Mouse (Mus musculus): ENCODE data around the gene Cds1. TPM values are rescaled to one million over a fixed set of nuclear protein-coding genes. Genes with fewer than 3 reads are reported as not detected.

Cds1 gene
- polyA plus RNA-seq, 1 experiment from 2014 or later, result 0.97 TPM

DNA sequence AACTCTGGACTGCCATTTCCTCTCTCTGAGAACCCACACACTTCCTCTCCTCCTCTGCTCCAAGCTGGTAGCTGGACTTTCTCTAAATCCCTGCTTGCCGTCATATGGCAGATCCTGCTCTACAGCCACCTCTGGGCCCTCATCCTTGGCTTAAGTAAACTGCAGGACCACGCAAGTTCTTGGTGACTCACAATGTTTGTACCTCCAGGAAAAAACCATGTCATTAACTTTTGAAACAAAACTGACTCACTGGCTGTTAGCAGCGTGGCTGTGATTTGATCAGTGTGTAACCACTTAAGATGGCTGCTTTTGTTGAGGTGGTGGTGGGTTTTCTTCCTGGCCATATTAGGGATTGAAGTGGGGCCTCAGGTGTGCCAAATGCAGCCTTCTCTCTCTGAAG, 19.4 kb downstream of the Cds1 start:
- Histone ChIP-seq H3K9me3 (ENCODE audit: control insufficient read depth, low read length) (no peaks in the 10 kb centered on the region), H3K36me3 (ENCODE audit: control insufficient read depth, insufficient read depth, low read length) (no peaks in the 10 kb centered on the region), H3K4me1 (ENCODE audit: control insufficient read depth, insufficient read depth, low read length) (no peaks in the 10 kb centered on the region), H3K9ac (ENCODE audit: low read length) (no peak overlapping the region), H3K4me2 (ENCODE audit: low read depth, severe bottlenecking) (no peak overlapping the region), H3K27ac (replicated peaks; ENCODE audit: low read depth, low read length) (no peak overlapping the region), H3K27me3 (ENCODE audit: control insufficient read depth, insufficient read depth, low read length) (no peaks in the 10 kb centered on the region), H3K4me3 (ENCODE audit: low read depth, low read length) (no peak overlapping the region)
- no peak for DNase-seq (ENCODE audit: low spot score)
- no peak for ATAC-seq (ENCODE audit: insufficient number of reproducible peaks, low FRiP score, low TSS enrichment, low read depth)
- 87% methylated on average over 3 of the region's 3 CpGs for WGBS

DNA sequence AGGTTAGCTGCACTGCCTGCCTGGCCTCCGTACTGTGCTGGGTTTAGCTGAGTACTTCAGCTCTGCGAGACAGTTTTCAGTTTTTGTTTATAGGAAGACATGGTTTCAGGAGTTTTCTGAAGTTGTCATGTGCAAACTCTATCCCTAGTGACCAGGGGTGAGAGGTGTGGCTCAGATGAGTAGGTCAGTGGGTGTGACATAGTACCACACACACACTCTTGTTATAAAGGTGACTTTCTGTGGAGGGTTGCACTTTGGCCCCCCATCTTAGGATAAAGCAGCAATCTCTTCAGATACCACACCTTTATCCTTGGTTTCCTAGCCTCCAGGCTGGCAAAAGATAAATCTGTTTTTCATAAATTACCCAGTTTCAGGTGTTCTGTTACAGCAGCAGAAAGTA, 19.9 kb downstream of the Cds1 start:
- no peaks in the 10 kb centered on the region for H3K36me3 ChIP-seq (ENCODE audit: control insufficient read depth, insufficient read depth, low read length)
- H3K4me2 ChIP-seq (ENCODE audit: low read depth, severe bottlenecking), result no peak overlapping the region
- ATAC-seq (ENCODE audit: insufficient number of reproducible peaks, low FRiP score, low TSS enrichment, low read depth), result no peak
- no peaks in the 10 kb centered on the region for H3K9me3 ChIP-seq (ENCODE audit: control insufficient read depth, low read length)
- WGBS, result 89% methylated on average over 2 of the region's 2 CpGs
- no peak overlapping the region for H3K27ac ChIP-seq (replicated peaks; ENCODE audit: low read depth, low read length)
- no peak overlapping the region for H3K4me3 ChIP-seq (ENCODE audit: low read depth, low read length)
- no peak overlapping the region for H3K9ac ChIP-seq (ENCODE audit: low read length)
- no peaks in the 10 kb centered on the region for H3K27me3 ChIP-seq (ENCODE audit: control insufficient read depth, insufficient read depth, low read length)
- no peak for DNase-seq (ENCODE audit: low spot score)
- no peaks in the 10 kb centered on the region for H3K4me1 ChIP-seq (ENCODE audit: control insufficient read depth, insufficient read depth, low read length)

DNA sequence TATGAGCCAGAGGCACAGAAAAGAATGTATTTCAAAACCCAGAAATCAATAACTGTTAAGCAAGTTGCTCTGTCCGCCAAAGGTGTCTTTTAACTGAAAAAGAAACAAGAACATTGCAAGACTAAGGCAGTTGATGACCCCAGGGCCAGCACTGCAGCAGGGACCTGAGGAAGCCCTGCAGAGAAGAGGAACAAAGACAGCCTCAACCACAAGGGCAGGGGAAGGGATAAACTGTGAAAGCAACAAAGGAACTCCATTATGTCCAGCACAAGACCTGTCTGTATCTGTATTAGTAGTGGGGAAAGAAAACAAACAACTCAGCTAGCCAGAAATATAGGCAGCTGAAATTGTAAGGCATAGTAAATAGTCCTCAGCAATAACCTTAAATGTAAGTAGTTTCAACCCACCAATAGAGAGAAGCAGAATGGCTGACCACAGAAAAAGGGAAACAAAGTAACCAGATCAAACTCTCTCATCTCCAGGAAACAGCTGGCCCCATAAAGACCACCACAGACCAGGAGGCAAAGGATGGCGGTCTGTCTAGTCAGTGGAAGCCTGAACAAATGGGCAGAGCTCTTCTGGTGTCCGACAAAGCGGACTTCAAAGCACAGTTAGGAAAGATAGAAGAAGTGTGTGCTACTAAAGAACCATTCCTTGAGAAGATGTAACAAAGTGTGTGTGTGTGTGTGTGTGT, 21.1 kb downstream of the Cds1 start:
- DNase-seq (ENCODE audit: low spot score), result no peak
- Histone ChIP-seq H3K4me2 (ENCODE audit: low read depth, severe bottlenecking) (no peak overlapping the region), H3K27ac (replicated peaks; ENCODE audit: low read depth, low read length) (no peak overlapping the region), H3K9me3 (ENCODE audit: control insufficient read depth, low read length) (no peaks in the 10 kb centered on the region), H3K27me3 (ENCODE audit: control insufficient read depth, insufficient read depth, low read length) (no peaks in the 10 kb centered on the region), H3K4me1 (ENCODE audit: control insufficient read depth, insufficient read depth, low read length) (no peaks in the 10 kb centered on the region), H3K9ac (ENCODE audit: low read length) (no peak overlapping the region), H3K4me3 (ENCODE audit: low read depth, low read length) (no peak overlapping the region), H3K36me3 (ENCODE audit: control insufficient read depth, insufficient read depth, low read length) (no peaks in the 10 kb centered on the region)
- 67% methylated on average over 4 of the region's 4 CpGs for WGBS
- ATAC-seq (ENCODE audit: insufficient number of reproducible peaks, low FRiP score, low TSS enrichment, low read depth), result no peak

DNA sequence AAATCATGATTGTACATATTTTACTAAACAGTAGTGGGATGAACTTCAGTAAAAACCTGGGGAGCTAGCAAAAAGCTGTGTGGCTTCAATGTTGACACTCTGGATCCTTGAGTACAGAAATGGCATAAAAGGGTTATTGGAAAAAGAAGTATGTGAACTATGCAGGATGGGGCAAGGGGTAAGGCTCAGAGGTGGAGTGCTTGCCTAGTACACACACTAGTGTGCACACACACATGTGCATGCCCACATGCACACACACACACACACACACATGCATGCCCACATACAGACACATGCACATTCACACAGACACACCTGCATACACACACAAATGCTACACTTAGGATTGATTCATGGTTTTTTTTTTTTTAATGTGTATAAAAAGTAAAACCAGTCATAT, 24.8 kb downstream of the Cds1 start:
- Histone ChIP-seq H3K9me3 (ENCODE audit: control insufficient read depth, low read length) (no peaks in the 10 kb centered on the region), H3K27ac (replicated peaks; ENCODE audit: low read depth, low read length) (no peak overlapping the region), H3K9ac (ENCODE audit: low read length) (no peak overlapping the region), H3K4me2 (ENCODE audit: low read depth, severe bottlenecking) (no peak overlapping the region), H3K4me1 (ENCODE audit: control insufficient read depth, insufficient read depth, low read length) (no peaks in the 10 kb centered on the region), H3K36me3 (ENCODE audit: control insufficient read depth, insufficient read depth, low read length) (no peaks in the 10 kb centered on the region), H3K4me3 (ENCODE audit: low read depth, low read length) (no peak overlapping the region), H3K27me3 (ENCODE audit: control insufficient read depth, insufficient read depth, low read length) (no peaks in the 10 kb centered on the region)
- DNase-seq (ENCODE audit: low spot score) (no peak), ATAC-seq (ENCODE audit: insufficient number of reproducible peaks, low FRiP score, low TSS enrichment, low read depth) (no peak)

DNA sequence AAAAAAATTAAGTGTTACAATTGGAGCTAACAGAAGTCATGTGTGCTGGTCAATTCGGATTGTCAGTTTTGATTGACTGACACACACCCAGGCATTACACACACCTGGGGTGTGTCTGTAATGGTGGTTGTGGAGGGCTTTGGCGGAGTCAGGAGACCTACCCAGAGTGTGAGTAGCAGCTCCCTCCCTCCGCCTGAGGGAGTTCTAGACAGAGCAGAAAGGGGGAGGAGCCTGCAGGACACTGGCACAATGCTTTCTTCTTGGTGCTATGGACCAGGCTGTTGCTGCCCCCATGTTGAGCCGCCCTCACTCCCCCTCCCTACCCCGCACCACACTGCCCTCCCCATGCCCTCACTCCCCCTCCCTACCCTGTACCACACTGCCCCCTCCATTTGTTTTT, 25.6 kb downstream of the Cds1 start:
- no peaks in the 10 kb centered on the region for H3K9me3 ChIP-seq (ENCODE audit: control insufficient read depth, low read length)
- no peaks in the 10 kb centered on the region for H3K27me3 ChIP-seq (ENCODE audit: control insufficient read depth, insufficient read depth, low read length)
- no peaks in the 10 kb centered on the region for H3K36me3 ChIP-seq (ENCODE audit: control insufficient read depth, insufficient read depth, low read length)
- H3K4me3 ChIP-seq (ENCODE audit: low read depth, low read length), result no peak overlapping the region
- H3K27ac ChIP-seq (replicated peaks; ENCODE audit: low read depth, low read length), result no peak overlapping the region
- DNase-seq (ENCODE audit: low spot score) (no peak), ATAC-seq (ENCODE audit: insufficient number of reproducible peaks, low FRiP score, low TSS enrichment, low read depth) (no peak)
- H3K9ac ChIP-seq (ENCODE audit: low read length), result no peak overlapping the region
- no peak overlapping the region for H3K4me2 ChIP-seq (ENCODE audit: low read depth, severe bottlenecking)
- H3K4me1 ChIP-seq (ENCODE audit: control insufficient read depth, insufficient read depth, low read length), result no peaks in the 10 kb centered on the region
- WGBS, result 70% methylated on average over 5 of the region's 5 CpGs

DNA sequence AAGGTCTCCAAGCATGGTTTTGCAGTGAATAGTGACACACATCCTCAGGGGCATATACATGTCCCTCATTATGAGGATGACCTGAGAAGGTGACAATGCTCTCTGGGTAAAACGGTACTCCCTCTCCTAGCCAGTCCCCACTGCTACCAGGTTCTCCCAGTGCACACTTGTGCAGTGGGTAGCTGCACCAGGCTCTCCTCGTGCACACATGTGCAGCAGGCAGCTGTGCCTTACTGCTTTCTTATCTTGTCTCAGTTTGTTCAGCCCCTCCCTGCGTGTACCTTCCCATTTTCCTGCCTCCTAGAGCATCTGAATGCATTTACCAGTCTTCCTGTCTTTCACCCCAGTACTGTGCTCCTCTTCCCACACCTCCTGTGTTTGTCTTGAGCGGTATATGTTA, 27.7 kb downstream of the Cds1 start:
- 68% methylated on average over 4 of the region's 4 CpGs for WGBS
- DNase-seq (ENCODE audit: low spot score), result no peak
- Histone ChIP-seq H3K4me2 (ENCODE audit: low read depth, severe bottlenecking) (no peak overlapping the region), H3K4me3 (ENCODE audit: low read depth, low read length) (no peak overlapping the region), H3K36me3 (ENCODE audit: control insufficient read depth, insufficient read depth, low read length) (no peaks in the 10 kb centered on the region), H3K9me3 (ENCODE audit: control insufficient read depth, low read length) (no peaks in the 10 kb centered on the region), H3K27ac (replicated peaks; ENCODE audit: low read depth, low read length) (no peak overlapping the region), H3K4me1 (ENCODE audit: control insufficient read depth, insufficient read depth, low read length) (no peaks in the 10 kb centered on the region), H3K27me3 (ENCODE audit: control insufficient read depth, insufficient read depth, low read length) (no peaks in the 10 kb centered on the region), H3K9ac (ENCODE audit: low read length) (no peak overlapping the region)
- no peak for ATAC-seq (ENCODE audit: insufficient number of reproducible peaks, low FRiP score, low TSS enrichment, low read depth)

DNA sequence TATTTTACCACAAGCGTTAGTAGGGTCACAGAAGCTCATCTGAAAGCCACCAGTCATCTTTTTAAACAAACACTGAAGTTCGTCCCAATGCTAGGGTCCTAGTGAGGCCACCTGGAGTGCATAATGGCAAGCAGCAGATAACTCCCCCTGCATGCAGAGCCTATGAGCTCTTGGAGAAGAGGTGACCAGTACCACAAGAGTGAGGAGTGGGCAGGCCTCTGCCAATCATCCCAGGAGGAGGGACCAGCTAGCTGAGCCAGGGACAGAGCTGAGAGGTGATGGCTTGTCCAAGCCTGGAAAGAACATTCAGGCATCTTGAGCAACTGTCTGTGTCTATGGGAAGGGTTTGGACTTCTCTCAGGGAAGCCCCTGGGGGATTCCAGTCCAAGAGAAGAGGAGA, 37.0 kb downstream of the Cds1 start:
- no peaks in the 10 kb centered on the region for H3K27me3 ChIP-seq (ENCODE audit: control insufficient read depth, insufficient read depth, low read length)
- H3K36me3 ChIP-seq (ENCODE audit: control insufficient read depth, insufficient read depth, low read length), result no peaks in the 10 kb centered on the region
- no peaks in the 10 kb centered on the region for H3K9me3 ChIP-seq (ENCODE audit: control insufficient read depth, low read length)
- 83% methylated on average over 2 of the region's 2 CpGs for WGBS
- no peaks in the 10 kb centered on the region for H3K4me1 ChIP-seq (ENCODE audit: control insufficient read depth, insufficient read depth, low read length)
- H3K4me2 ChIP-seq (ENCODE audit: low read depth, severe bottlenecking), result no peak overlapping the region
- H3K27ac ChIP-seq (replicated peaks; ENCODE audit: low read depth, low read length), result no peak overlapping the region
- DNase-seq (ENCODE audit: low spot score) (no peak), ATAC-seq (ENCODE audit: insufficient number of reproducible peaks, low FRiP score, low TSS enrichment, low read depth) (no peak)
- no peak overlapping the region for H3K9ac ChIP-seq (ENCODE audit: low read length)
- no peak overlapping the region for H3K4me3 ChIP-seq (ENCODE audit: low read depth, low read length)

DNA sequence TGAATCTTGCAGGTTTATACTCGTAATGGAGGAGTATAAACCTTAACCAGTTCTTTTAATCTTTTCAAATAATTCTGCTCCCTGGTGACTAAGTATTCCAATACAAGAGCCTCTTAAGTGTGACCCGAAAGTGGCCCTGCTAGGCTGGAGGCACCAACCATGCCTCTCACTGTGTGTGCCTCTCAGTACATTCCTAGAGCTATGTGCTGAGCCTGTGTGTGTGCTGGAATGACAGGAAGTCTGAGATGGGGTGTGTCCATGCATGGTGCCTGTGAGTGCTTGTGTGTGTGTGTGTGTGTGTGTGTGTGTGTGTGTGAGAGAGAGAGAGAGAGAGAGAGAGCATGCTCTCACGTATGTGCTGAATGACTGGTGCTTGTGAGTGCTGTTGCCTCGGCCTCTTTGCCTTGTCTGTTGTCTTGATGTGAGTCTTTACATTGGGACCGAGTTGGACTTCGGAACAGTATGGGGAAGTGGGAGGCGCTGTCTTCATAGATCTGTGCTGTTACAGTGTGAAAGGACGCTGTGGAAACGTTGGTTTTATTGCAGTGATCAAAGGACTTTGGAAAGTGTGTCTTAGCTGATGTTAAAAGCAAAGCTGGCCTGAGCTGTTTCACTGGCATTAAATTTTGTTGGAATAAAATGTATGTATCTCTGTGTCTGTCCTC, 37.6 kb downstream of the Cds1 start:
- DNase-seq (ENCODE audit: low spot score), result no peak
- H3K9me3 ChIP-seq (ENCODE audit: control insufficient read depth, low read length), result no peaks in the 10 kb centered on the region

More for the DNA sequence above, 37.6 kb downstream of the Cds1 start:
- Histone ChIP-seq H3K4me3 (ENCODE audit: low read depth, low read length) (no peak overlapping the region), H3K9ac (ENCODE audit: low read length) (no peak overlapping the region), H3K27ac (replicated peaks; ENCODE audit: low read depth, low read length) (no peak overlapping the region), H3K36me3 (ENCODE audit: control insufficient read depth, insufficient read depth, low read length) (no peaks in the 10 kb centered on the region), H3K4me1 (ENCODE audit: control insufficient read depth, insufficient read depth, low read length) (no peaks in the 10 kb centered on the region), H3K27me3 (ENCODE audit: control insufficient read depth, insufficient read depth, low read length) (no peaks in the 10 kb centered on the region), H3K4me2 (ENCODE audit: low read depth, severe bottlenecking) (no peak overlapping the region)
- WGBS, result 75% methylated on average over 9 of the region's 9 CpGs
- no peak for ATAC-seq (ENCODE audit: insufficient number of reproducible peaks, low FRiP score, low TSS enrichment, low read depth)

Measured in limb, embryonic 11.5 days (tissue).